Comparison of ENCODE assay signal across 13 mouse cellular contexts in genomic region chr1:73943255-73943654, GRCm38 (mm10).
DNase-seq lines count a peak whose midpoint lies in the region; ATAC-seq and TF ChIP-seq lines count a peak whose summit lies in the region.
"Had no signal": no experiment of that assay in that cellular context is flagged by ENCODE, and none has a peak within 500 bp of the region (broad histone marks: within the 10 kb centered on the region; RNA-seq: fewer than 3 reads in every experiment).

No protein-coding gene starts in this region.

- TF ChIP-seq CTCF in heart, adult 2 months (IDR thresholded peaks at IDR 0.05), result no peak
- no peak for TF ChIP-seq CTCF in layer of hippocampus, adult 2 months (conservative IDR thresholded peaks at IDR 0.05)

- H3K27ac ChIP-seq in heart, adult 2 months, result peak overlapping the region; percentile 75
- H3K27ac ChIP-seq in layer of hippocampus, adult 2 months, result peak overlapping the region; percentile 76
- peak overlapping the region; percentile 26; the same call in 1 of the 2 replicates for H3K27ac ChIP-seq in embryonic facial prominence, embryonic 12.5 days
- peak overlapping the region; percentile 86 for H3K27ac ChIP-seq in limb, embryonic 14.5 days (replicated peaks; ENCODE audit: low read depth, low read length)
- H3K27ac ChIP-seq: liver, embryonic 15.5 days had no signal

- no peaks in the 10 kb centered on the region for H3K27me3 ChIP-seq in heart, adult 2 months (ENCODE audit: control insufficient read depth, insufficient read depth, low read length)
- H3K27me3 ChIP-seq in embryonic facial prominence, embryonic 12.5 days, result no peaks in the 10 kb centered on the region
- H3K27me3 ChIP-seq in limb, embryonic 14.5 days (ENCODE audit: control insufficient read depth, insufficient read depth, low read length), result no peaks in the 10 kb centered on the region
- H3K27me3 ChIP-seq: liver, embryonic 15.5 days had no signal

- no peak for TF ChIP-seq POLR2A in heart, adult 2 months (IDR thresholded peaks at IDR 0.05; ENCODE audit: insufficient read depth, low read depth, low read length)
- no peak for TF ChIP-seq POLR2A in limb, embryonic 14.5 days (IDR thresholded peaks at IDR 0.05; ENCODE audit: borderline replicate concordance, extremely low read depth, insufficient read depth, insufficient read length)

- no peak for DNase-seq in heart, adult 2 months
- DNase-seq in heart, adult 9 months (ENCODE audit: low spot score in 2 of 2), result no peak
- DNase-seq in layer of hippocampus, adult 2 months (ENCODE audit: low spot score in 2 of 2), result no peak
- DNase-seq in layer of hippocampus, adult 11-12 months (ENCODE audit: low spot score), result no peak
- no peak for DNase-seq in limb, embryonic 14.5 days (ENCODE audit: low spot score)
- no peak for DNase-seq in embryo, embryonic 11 days
- DNase-seq in Muller cell, postnatal 12 days (ENCODE audit: inconsistent ontology term), result no peak
- DNase-seq: B cell, adult 2 months; cerebellum, adult 9-10 months had no signal

- no peaks in the 10 kb centered on the region for H3K9me3 ChIP-seq in embryonic facial prominence, embryonic 12.5 days
- no peaks in the 10 kb centered on the region for H3K9me3 ChIP-seq in limb, embryonic 14.5 days (ENCODE audit: control insufficient read depth, low read length)
- H3K9me3 ChIP-seq: G1E; liver, embryonic 15.5 days had no signal

- peaks cover 38% of the 10 kb centered on the region for H3K4me1 ChIP-seq in heart, adult 2 months (ENCODE audit: control insufficient read depth, insufficient read depth, low read length)
- peaks cover 18% of the 10 kb centered on the region for H3K4me1 ChIP-seq in embryonic facial prominence, embryonic 12.5 days
- peaks cover 26% of the 10 kb centered on the region for H3K4me1 ChIP-seq in limb, embryonic 14.5 days (ENCODE audit: control insufficient read depth, insufficient read depth, low read length)

- intact Hi-C loops in heart, adult 2 months (cut with DNase I), result loop anchor here (2.0 kb wide), 1 partner anchor 16 kb away; no protein-coding TSS in a partner anchor

- H3K9ac ChIP-seq in heart, adult 2 months (ENCODE audit: low read depth, low read length), result 0 out of 2 replicates have a peak overlapping the region, but pooled peaks have one; percentile 1
- H3K9ac ChIP-seq in embryonic facial prominence, embryonic 12.5 days, result no peak overlapping the region
- H3K9ac ChIP-seq in limb, embryonic 14.5 days (ENCODE audit: low read depth, low read length, severe bottlenecking), result no peak overlapping the region
- H3K9ac ChIP-seq: liver, embryonic 15.5 days had no signal

- H3K4me2 ChIP-seq in embryonic facial prominence, embryonic 12.5 days (replicated peaks), result no peak overlapping the region
- H3K4me2 ChIP-seq in limb, embryonic 14.5 days (replicated peaks; ENCODE audit: low read depth, low read length, severe bottlenecking), result no peak overlapping the region
- H3K4me2 ChIP-seq: liver, embryonic 15.5 days had no signal

- H3K4me3 ChIP-seq in heart, adult 2 months, result no peak overlapping the region
- no peak overlapping the region for H3K4me3 ChIP-seq in layer of hippocampus, adult 2 months
- no peak overlapping the region for H3K4me3 ChIP-seq in embryonic facial prominence, embryonic 12.5 days
- no peak overlapping the region for H3K4me3 ChIP-seq in limb, embryonic 14.5 days (replicated peaks; ENCODE audit: low read length)
- H3K4me3 ChIP-seq: liver, embryonic 15.5 days; myocyte had no signal

- H3K79me2 ChIP-seq in heart, adult 2 months (replicated peaks; ENCODE audit: control insufficient read depth, insufficient read depth, low read length), result no peaks in the 10 kb centered on the region

- TF ChIP-seq EP300 in heart, adult 2 months (IDR thresholded peaks at IDR 0.05; ENCODE audit: insufficient read depth, low read depth, low read length), result no peak

- ATAC-seq in embryonic facial prominence, embryonic 12.5 days (ENCODE audit: insufficient number of reproducible peaks, insufficient read depth, low FRiP score, low TSS enrichment), result no peak
- ATAC-seq in limb, embryonic 14.5 days (ENCODE audit: low FRiP score, low read depth), result no peak

- H3K36me3 ChIP-seq in heart, adult 2 months (ENCODE audit: control insufficient read depth, insufficient read depth, low read length), result peaks cover 31% of the 10 kb centered on the region
- H3K36me3 ChIP-seq in embryonic facial prominence, embryonic 12.5 days, result peaks cover 13% of the 10 kb centered on the region
- peaks cover 15% of the 10 kb centered on the region; the same call in 1 of the 2 replicates for H3K36me3 ChIP-seq in limb, embryonic 14.5 days (ENCODE audit: control insufficient read depth, insufficient read depth, low read length)
- H3K36me3 ChIP-seq: G1E had no signal

- WGBS in heart, adult 2 months, result 69% methylated on average over 5 of the region's 5 CpGs
- WGBS in embryonic facial prominence, embryonic 12.5 days, result 81% methylated on average over 5 of the region's 5 CpGs
- WGBS in limb, embryonic 14.5 days, result 75% methylated on average over 5 of the region's 5 CpGs

Comparison
In these comparisons a context has a peak if more than half of its experiments do, and no peak if none do; other contexts are left out.
1. H3K27ac ChIP-seq: peak in every context shown above with its lines; median percentile 86 in limb, embryonic 14.5 days; 76 in layer of hippocampus, adult 2 months; 75 in heart, adult 2 months; 26 in embryonic facial prominence, embryonic 12.5 days.